Mouse (Mus musculus): ENCODE measurements around the gene Gm21882.
"Not testable (repeated sequence)": the region's sequence is repeated elsewhere in the genome, so short reads cannot be mapped to it uniquely, and the experiment has no call there.

The Gm21882 gene

GRCm38 (mm10) chrY:40381423-40381822 lies at the start of gene Gm21882:
Gene Gm21882 (minus strand): TSS chrY:40381523.
- DNase-seq = not testable (repeated sequence)

Data from kidney, postnatal 14 days (tissue).